Mouse (Mus musculus) ES-Bruce4 (cell line): ENCODE measurements at regions not wholly inside any gene's neighbourhood (a gene's known extent, or its start where the extent isn't known, plus 50 kb on each side); places are given as distances from the start of the nearest gene placed in this dataset.

Experiments used
- CTCF ChIP-seq: IDR thresholded peaks from one replicate; pipeline ENCODE4 v1.8.1; 2011; ENCODE audit warnings: low read depth, low read length
- EP300 ChIP-seq: IDR thresholded peaks from 2 replicates; pipeline ENCODE4 v1.6.1; 2011; ENCODE audit warnings: low read depth, low read length; ENCODE audit not compliant: insufficient read depth
- POLR2A ChIP-seq: IDR thresholded peaks from one replicate; pipeline ENCODE4 v1.8.1; 2011; ENCODE audit warnings: low read length; ENCODE audit not compliant: insufficient read depth

DNA sequence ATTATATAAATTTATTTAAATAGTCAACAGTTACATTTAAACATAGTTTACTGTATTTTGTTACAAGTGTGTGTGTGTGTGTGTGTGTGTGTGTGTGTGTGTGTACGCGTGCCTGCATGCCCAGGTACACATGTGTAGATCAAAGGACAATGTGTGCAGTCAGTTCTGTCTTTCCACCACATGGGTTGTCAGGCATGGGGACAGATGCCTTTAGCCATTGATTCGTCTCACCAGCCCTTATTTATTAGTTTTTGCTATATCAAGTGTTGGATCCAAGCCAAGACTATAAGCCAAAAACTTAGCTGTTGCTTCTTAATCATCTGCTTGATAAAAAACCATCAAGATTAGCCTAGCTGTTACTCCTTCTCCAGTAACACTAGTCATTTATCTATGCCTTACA is 280.7 kb downstream of the Ets1 start:
- TF ChIP-seq POLR2A, result no peak
- TF ChIP-seq EP300, result no peak
- no peak for TF ChIP-seq CTCF
